Mouse (Mus musculus) forebrain, embryonic 13.5 days (tissue): Measurements from ENCODE around the gene Olfr827. TPM values are rescaled to one million over a fixed set of nuclear protein-coding genes. Genes with fewer than 3 reads are reported as not detected.
A peak's percentile ranks its signal among the peaks of the same experiment; 100 is the strongest.

Source experiments
- ATAC-seq: fragments of 200-750 bp; cut with Nextera tagmentation; 2 replicates; pipeline ENCODE4 v1.8.0; 2017
- H3K27ac ChIP-seq: fragments of 300-500 bp; sonication (generic); 2 replicates; pipeline ENCODE4 v1.5.1; 2015; ENCODE audit warnings: inconsistent platforms, mild to moderate bottlenecking, moderate library complexity
- H3K27me3 ChIP-seq: fragments of 300-500 bp; sonication (generic); 2 replicates; pipeline ENCODE4 v1.6.1; 2015; ENCODE audit warnings: mild to moderate bottlenecking, inconsistent platforms
- H3K36me3 ChIP-seq: fragments of 300-500 bp; sonication (generic); 2 replicates; pipeline ENCODE4 v1.6.1; 2015; ENCODE audit warnings: mild to moderate bottlenecking, inconsistent platforms; ENCODE audit not compliant: poor library complexity, severe bottlenecking
- H3K4me1 ChIP-seq: fragments of 300-500 bp; sonication (generic); 2 replicates; pipeline ENCODE4 v1.6.1; 2015; ENCODE audit warnings: inconsistent platforms
- H3K4me2 ChIP-seq: fragments of 300-500 bp; sonication (generic); 2 replicates; pipeline ENCODE4 v1.6.1; 2015; ENCODE audit warnings: inconsistent platforms, mild to moderate bottlenecking, moderate library complexity
- H3K4me3 ChIP-seq: fragments of 300-500 bp; sonication (generic); 2 replicates; pipeline ENCODE4 v1.5.1; 2015; ENCODE audit warnings: mild to moderate bottlenecking, inconsistent platforms
- H3K9ac ChIP-seq: fragments of 300-500 bp; sonication (generic); 2 replicates; pipeline ENCODE4 v1.6.1; 2015; ENCODE audit warnings: mild to moderate bottlenecking, inconsistent platforms
- H3K9me3 ChIP-seq: fragments of 300-500 bp; sonication (generic); replicated peaks from 2 replicates; pipeline ENCODE4 v1.6.1; 2016; ENCODE audit warnings: inconsistent platforms
- WGBS: fragments of 180-500 bp; shearing (Covaris S2); methylation state at CpG from one replicate; pipeline ENCODE4 v1.1.7; 2015; 5-methylcytosine and 5-hydroxymethylcytosine counted together
- polyA plus RNA-seq: library from polyadenylated mRNA; unstranded; fragments of >200 nt; fragmentation: Nextera tagmentation; extraction: Ambion mirVana; gene quantifications from 2 replicates; pipeline ENCODE4 v1.2.1, GENCODE M21; 2015

The Olfr827 gene
- not detected in 2 replicates for polyA plus RNA-seq

- WGBS = 92% methylated on average over 1 of the region's 1 CpGs
- Histone ChIP-seq H3K27ac (no peak within 1 kb of the TSS), H3K36me3 (no peaks in the 10 kb centered on the region), H3K4me2 (no peak within 1 kb of the TSS), H3K9ac (no peak within 1 kb of the TSS), H3K4me3 (no peak within 1 kb of the TSS), H3K27me3 (no peaks in the 10 kb centered on the region), H3K9me3 (no peaks in the 10 kb centered on the region), H3K4me1 (no peaks in the 10 kb centered on the region)
- ATAC-seq = no peak
These were observed at the start of gene Olfr827 for GRCm38 (mm10) chr10:130214303-130214702. Gene Olfr827 (minus strand): TSS chr10:130214403.

GRCm38 (mm10) chr10:130263203-130263602 is 49.0 kb upstream of the Olfr827 start:
- H3K27ac ChIP-seq = no peak overlapping the region

GRCm38 (mm10) chr10:130259483-130259882 is 45.3 kb upstream of the Olfr827 start:
- peak; percentile 62; the same call in 1 of the 2 replicates for ATAC-seq
- no peak overlapping the region for H3K4me3 ChIP-seq

More at GRCm38 (mm10) chr10:130263203-130263602, 49.0 kb upstream of the Olfr827 start:
- no peaks in the 10 kb centered on the region for H3K9me3 ChIP-seq
- ATAC-seq = peak; percentile 88
- WGBS = 73% methylated on average over 4 of the region's 4 CpGs
- no peak overlapping the region for H3K4me2 ChIP-seq
- H3K4me3 ChIP-seq = no peak overlapping the region
- H3K36me3 ChIP-seq = no peaks in the 10 kb centered on the region
- no peaks in the 10 kb centered on the region for H3K27me3 ChIP-seq
- 0 out of 2 replicates have a peak, but pooled peaks cover 4% of the 10 kb centered on the region for H3K4me1 ChIP-seq
- no peak overlapping the region for H3K9ac ChIP-seq

GRCm38 (mm10) chr10:130244271-130244670 is 30.1 kb upstream of the Olfr827 start:
- WGBS = 17% methylated on average over 2 of the region's 2 CpGs
- Histone ChIP-seq H3K4me2 (no peak overlapping the region), H3K4me1 (no peaks in the 10 kb centered on the region; the same call in 1 of the 2 replicates), H3K9ac (no peak overlapping the region), H3K4me3 (no peak overlapping the region), H3K9me3 (no peaks in the 10 kb centered on the region), H3K27me3 (no peaks in the 10 kb centered on the region), H3K36me3 (no peaks in the 10 kb centered on the region), H3K27ac (no peak overlapping the region)
- ATAC-seq = peak; percentile 78

More at GRCm38 (mm10) chr10:130259483-130259882, 45.3 kb upstream of the Olfr827 start:
- Histone ChIP-seq H3K36me3 (no peaks in the 10 kb centered on the region), H3K4me1 (0 out of 2 replicates have a peak, but pooled peaks cover 4% of the 10 kb centered on the region), H3K4me2 (no peak overlapping the region), H3K9me3 (no peaks in the 10 kb centered on the region), H3K27ac (no peak overlapping the region), H3K27me3 (no peaks in the 10 kb centered on the region), H3K9ac (no peak overlapping the region)
- 73% methylated on average over 1 of the region's 1 CpGs for WGBS

GRCm38 (mm10) chr10:130238318-130239209 is 24.4 kb upstream of the Olfr827 start:
- H3K4me1 ChIP-seq = peaks cover 6% of the 10 kb centered on the region; the same call in 1 of the 2 replicates
- no peak overlapping the region for H3K4me2 ChIP-seq
- H3K27me3 ChIP-seq = no peaks in the 10 kb centered on the region
- no peaks in the 10 kb centered on the region for H3K9me3 ChIP-seq
- H3K27ac ChIP-seq = no peak overlapping the region
- no peaks in the 10 kb centered on the region for H3K36me3 ChIP-seq
- no peak overlapping the region for H3K4me3 ChIP-seq
- peak; percentile 83 for ATAC-seq
- 11% methylated on average over 2 of the region's 2 CpGs for WGBS
- no peak overlapping the region for H3K9ac ChIP-seq

GRCm38 (mm10) chr10:130234576-130234975 is 20.4 kb upstream of the Olfr827 start:
- H3K9me3 ChIP-seq = no peaks in the 10 kb centered on the region
- H3K27ac ChIP-seq = no peak overlapping the region
- no peak for ATAC-seq
- WGBS = 29% methylated on average over 1 of the region's 1 CpGs
- peaks cover 6% of the 10 kb centered on the region; the same call in 1 of the 2 replicates for H3K4me1 ChIP-seq
- no peaks in the 10 kb centered on the region for H3K27me3 ChIP-seq
- no peak overlapping the region for H3K4me2 ChIP-seq
- no peak overlapping the region for H3K4me3 ChIP-seq
- H3K9ac ChIP-seq = no peak overlapping the region
- no peaks in the 10 kb centered on the region for H3K36me3 ChIP-seq

GRCm38 (mm10) chr10:130232117-130232516 is 17.9 kb upstream of the Olfr827 start:
- Histone ChIP-seq H3K27me3 (no peaks in the 10 kb centered on the region), H3K27ac (no peak overlapping the region), H3K9me3 (no peaks in the 10 kb centered on the region), H3K4me2 (no peak overlapping the region), H3K9ac (no peak overlapping the region), H3K4me1 (no peaks in the 10 kb centered on the region), H3K4me3 (no peak overlapping the region), H3K36me3 (no peaks in the 10 kb centered on the region)
- ATAC-seq = no peak
- WGBS = 66% methylated on average over 1 of the region's 1 CpGs

GRCm38 (mm10) chr10:130229584-130229983 is 15.4 kb upstream of the Olfr827 start:
- no peaks in the 10 kb centered on the region for H3K9me3 ChIP-seq
- no peak for ATAC-seq
- H3K27ac ChIP-seq = no peak overlapping the region
- no peaks in the 10 kb centered on the region for H3K36me3 ChIP-seq
- no peaks in the 10 kb centered on the region for H3K27me3 ChIP-seq
- no peak overlapping the region for H3K4me3 ChIP-seq
- H3K4me2 ChIP-seq = no peak overlapping the region
- H3K9ac ChIP-seq = no peak overlapping the region
- no peaks in the 10 kb centered on the region for H3K4me1 ChIP-seq
- 89% methylated on average over 5 of the region's 5 CpGs for WGBS

GRCm38 (mm10) chr10:130228246-130228645 is 14.0 kb upstream of the Olfr827 start:
- H3K36me3 ChIP-seq = no peaks in the 10 kb centered on the region

GRCm38 (mm10) chr10:130225034-130225433 is 10.8 kb upstream of the Olfr827 start:
- no peak overlapping the region for H3K9ac ChIP-seq

More at GRCm38 (mm10) chr10:130228246-130228645, 14.0 kb upstream of the Olfr827 start:
- no peaks in the 10 kb centered on the region for H3K4me1 ChIP-seq
- WGBS = 0% methylated on average over 1 of the region's 1 CpGs
- H3K9ac ChIP-seq = no peak overlapping the region
- no peaks in the 10 kb centered on the region for H3K9me3 ChIP-seq
- ATAC-seq = peak; percentile 95
- H3K4me3 ChIP-seq = no peak overlapping the region
- H3K27me3 ChIP-seq = no peaks in the 10 kb centered on the region
- no peak overlapping the region for H3K27ac ChIP-seq
- no peak overlapping the region for H3K4me2 ChIP-seq

GRCm38 (mm10) chr10:130184086-130184485 is 30.1 kb downstream of the Olfr827 start, which contains the start of gene Olfr826:
Gene Olfr826 (minus strand): TSS chr10:130184186.
- H3K9me3 ChIP-seq = no peaks in the 10 kb centered on the region
- H3K36me3 ChIP-seq = no peaks in the 10 kb centered on the region
- no peak within 1 kb of the TSS for H3K27ac ChIP-seq
- H3K4me1 ChIP-seq = no peaks in the 10 kb centered on the region
- H3K27me3 ChIP-seq = no peaks in the 10 kb centered on the region
- WGBS = 79% methylated on average over 1 of the region's 1 CpGs
- H3K9ac ChIP-seq = no peak within 1 kb of the TSS
- no peak within 1 kb of the TSS for H3K4me3 ChIP-seq
- no peak within 1 kb of the TSS for H3K4me2 ChIP-seq
- no peak for ATAC-seq

More at GRCm38 (mm10) chr10:130225034-130225433, 10.8 kb upstream of the Olfr827 start:
- Histone ChIP-seq H3K4me1 (no peaks in the 10 kb centered on the region), H3K27ac (no peak overlapping the region), H3K4me2 (no peak overlapping the region), H3K36me3 (no peaks in the 10 kb centered on the region), H3K4me3 (no peak overlapping the region), H3K27me3 (no peaks in the 10 kb centered on the region), H3K9me3 (no peaks in the 10 kb centered on the region)
- WGBS = 83% methylated on average over 3 of the region's 3 CpGs
- ATAC-seq = no peak

- Histone ChIP-seq H3K27me3 (no peaks in the 10 kb centered on the region), H3K4me2 (no peak within 1 kb of the TSS), H3K9ac (no peak within 1 kb of the TSS), H3K9me3 (0 out of 2 replicates have a peak, but pooled peaks cover 5% of the 10 kb centered on the region), H3K36me3 (no peaks in the 10 kb centered on the region), H3K4me3 (no peak within 1 kb of the TSS), H3K27ac (no peak within 1 kb of the TSS), H3K4me1 (no peaks in the 10 kb centered on the region)
- no peak for ATAC-seq
These were observed 47.5 kb downstream of the Olfr827 start, which contains the start of gene Olfr825 for GRCm38 (mm10) chr10:130166666-130167065. Gene Olfr825 (minus strand): TSS chr10:130166766.
